Mouse (Mus musculus) embryonic facial prominence, embryonic 13.5 days (tissue): ENCODE data around the gene Shroom2. TPM values are rescaled to one million over a fixed set of nuclear protein-coding genes. Genes with fewer than 3 reads are reported as not detected.

ENCODE experiments used
- ATAC-seq: fragments of 200-750 bp; cut with Nextera tagmentation; 2 replicates; pipeline ENCODE4 v1.8.0; 2017; ENCODE audit warnings: low read depth; ENCODE audit not compliant: insufficient number of reproducible peaks, insufficient read depth, low FRiP score, low TSS enrichment
- H3K27ac ChIP-seq: fragments of 300-500 bp; sonication (generic); 2 replicates; pipeline ENCODE4 v1.5.1; 2015; ENCODE audit warnings: moderate library complexity, mild to moderate bottlenecking, inconsistent platforms
- H3K27me3 ChIP-seq: fragments of 300-500 bp; sonication (generic); 2 replicates; pipeline ENCODE4 v1.6.1; 2015; ENCODE audit warnings: mild to moderate bottlenecking, inconsistent platforms
- H3K36me3 ChIP-seq: fragments of 300-500 bp; sonication (generic); 2 replicates; pipeline ENCODE4 v1.6.1; 2015; ENCODE audit warnings: mild to moderate bottlenecking, inconsistent platforms
- H3K4me1 ChIP-seq: fragments of 300-500 bp; sonication (generic); 2 replicates; pipeline ENCODE4 v1.6.1; 2015; ENCODE audit warnings: inconsistent platforms
- H3K4me2 ChIP-seq: fragments of 300-500 bp; sonication (generic); 2 replicates; pipeline ENCODE4 v1.6.1; 2015; ENCODE audit warnings: moderate library complexity, mild to moderate bottlenecking, inconsistent platforms
- H3K4me3 ChIP-seq: fragments of 300-500 bp; sonication (generic); 2 replicates; pipeline ENCODE4 v1.5.1; 2015; ENCODE audit warnings: mild to moderate bottlenecking, inconsistent platforms
- H3K9ac ChIP-seq: fragments of 300-500 bp; sonication (generic); 2 replicates; pipeline ENCODE4 v1.6.1; 2015; ENCODE audit warnings: mild to moderate bottlenecking, inconsistent platforms
- H3K9me3 ChIP-seq: fragments of 300-500 bp; sonication (generic); 2 replicates; pipeline ENCODE4 v1.6.1; 2016; ENCODE audit warnings: inconsistent platforms
- WGBS: fragments of 180-500 bp; shearing (Covaris S2); methylation state at CpG from one replicate; pipeline ENCODE4 v1.1.7; 2015; ENCODE audit warnings: mixed read lengths; 5-methylcytosine and 5-hydroxymethylcytosine counted together
- polyA plus RNA-seq: library from polyadenylated mRNA; unstranded; fragments of >200 nt; fragmentation: Nextera tagmentation; extraction: Ambion mirVana; gene quantifications from 2 replicates; pipeline ENCODE4 v1.2.1, GENCODE M21; 2015

The Shroom2 gene
- polyA plus RNA-seq, 1 experiment from 2014 or later = 4.7 TPM

DNA sequence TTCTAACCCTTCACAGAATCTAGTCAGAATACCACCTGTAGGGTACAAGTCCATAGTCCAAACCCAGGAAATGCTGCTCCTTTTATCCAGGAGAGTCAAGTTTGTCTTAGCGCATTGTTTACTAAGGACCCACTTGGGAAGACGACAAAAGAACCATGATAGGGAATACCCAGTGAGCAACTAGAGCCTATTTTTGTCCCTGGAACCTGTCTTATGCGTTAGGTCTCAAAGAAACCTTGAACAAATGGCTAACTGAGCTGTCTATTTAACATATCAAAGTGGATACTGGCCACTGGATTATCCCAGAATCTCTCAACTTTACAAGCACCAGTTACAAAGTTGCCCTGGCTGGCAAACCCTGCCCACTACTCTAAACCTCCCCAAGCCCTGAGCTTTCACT, 67.6 kb downstream of the Shroom2 start:
- Histone ChIP-seq H3K27me3 (peaks cover 25% of the 10 kb centered on the region), H3K9me3 (no peaks in the 10 kb centered on the region), H3K4me3 (no peak overlapping the region), H3K4me2 (no peak overlapping the region), H3K36me3 (no peaks in the 10 kb centered on the region), H3K4me1 (no peaks in the 10 kb centered on the region), H3K27ac (no peak overlapping the region), H3K9ac (no peak overlapping the region)
- 73% methylated on average over 3 of the region's 3 CpGs for WGBS
- no peak for ATAC-seq

DNA sequence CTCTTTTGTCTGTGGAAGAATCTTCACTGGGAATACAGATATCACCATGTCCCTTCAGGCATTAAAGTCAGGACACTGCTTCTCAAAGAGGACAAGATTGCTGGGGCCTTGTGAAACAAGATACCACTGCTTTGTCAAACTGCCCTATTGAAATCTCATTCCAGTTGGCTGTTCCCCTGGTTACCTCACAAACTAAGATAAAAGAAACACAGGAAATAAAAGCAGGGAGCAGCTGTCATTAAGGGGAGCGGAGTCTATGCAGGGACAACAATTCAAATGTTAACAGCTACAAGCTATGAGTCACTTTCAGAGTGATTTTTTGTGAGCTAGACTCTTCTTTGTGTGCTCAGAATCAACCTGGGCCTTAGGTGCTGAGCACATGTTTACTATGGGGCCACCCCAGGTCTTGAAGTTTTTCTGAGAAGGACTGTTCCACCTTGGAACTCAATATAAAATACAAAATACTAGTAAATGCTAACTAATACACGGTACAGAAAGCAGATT, 78.4 kb downstream of the Shroom2 start:
- ATAC-seq = no peak
- H3K27ac ChIP-seq = no peak overlapping the region
- H3K9ac ChIP-seq = no peak overlapping the region
- no peak overlapping the region for H3K4me3 ChIP-seq
- peaks cover 24% of the 10 kb centered on the region for H3K27me3 ChIP-seq
- H3K4me2 ChIP-seq = no peak overlapping the region
- 57% methylated on average over 2 of the region's 2 CpGs for WGBS
- no peaks in the 10 kb centered on the region for H3K36me3 ChIP-seq
- H3K4me1 ChIP-seq = no peaks in the 10 kb centered on the region
- no peaks in the 10 kb centered on the region for H3K9me3 ChIP-seq

DNA sequence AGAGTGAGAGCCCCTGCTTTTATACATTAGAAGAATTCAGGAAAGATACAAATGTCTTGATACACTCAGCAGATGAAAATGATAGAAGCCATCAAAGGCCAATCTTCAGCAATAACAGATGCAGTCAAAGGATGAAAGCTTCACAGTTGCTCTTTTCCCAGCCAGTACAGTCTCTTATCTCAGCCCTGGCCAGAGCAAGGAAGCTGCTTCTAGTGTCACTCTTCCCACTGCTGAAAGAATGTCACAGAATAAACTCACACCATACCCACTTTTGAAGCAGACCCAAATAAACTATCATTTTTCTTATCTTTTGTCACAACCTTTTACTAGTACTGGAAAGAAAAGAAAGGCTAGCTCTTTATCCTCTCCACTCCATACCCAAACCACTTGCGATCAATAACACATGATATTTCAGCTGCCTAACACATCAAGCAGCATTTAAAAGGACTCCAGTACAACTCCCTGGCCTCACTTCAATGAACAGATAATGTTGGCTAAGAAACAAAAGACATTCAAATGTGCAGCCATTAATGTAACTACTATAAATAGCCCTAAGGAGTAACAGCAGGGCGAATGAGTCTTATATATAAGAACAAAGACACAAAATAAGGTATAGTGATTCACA, 90.0 kb downstream of the Shroom2 start:
- Histone ChIP-seq H3K36me3 (no peaks in the 10 kb centered on the region), H3K9me3 (no peaks in the 10 kb centered on the region), H3K4me3 (no peak overlapping the region), H3K4me2 (no peak overlapping the region), H3K27me3 (peaks cover 35% of the 10 kb centered on the region; the same call in 1 of the 2 replicates), H3K9ac (no peak overlapping the region), H3K27ac (no peak overlapping the region), H3K4me1 (no peaks in the 10 kb centered on the region)
- 71% methylated on average over 2 of the region's 2 CpGs for WGBS
- no peak for ATAC-seq

DNA sequence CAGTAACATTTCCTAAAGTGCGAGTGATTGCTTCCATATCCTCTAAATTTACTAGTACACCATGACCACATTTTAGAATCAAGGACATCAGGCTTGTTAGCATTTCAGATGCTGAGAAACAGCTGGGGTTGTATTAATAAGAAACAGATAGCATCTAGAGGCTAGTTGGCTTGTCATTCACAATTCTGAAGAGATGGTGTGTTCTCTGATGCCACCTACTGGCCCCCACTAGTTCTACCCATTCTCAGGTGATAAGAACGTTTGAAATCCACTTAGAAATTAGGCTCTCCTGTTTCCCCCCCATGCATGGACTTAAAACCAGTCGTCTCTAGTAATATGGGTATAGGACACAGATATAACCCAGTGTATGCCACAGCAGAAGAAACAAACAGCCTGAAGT, 92.9 kb downstream of the Shroom2 start:
- Histone ChIP-seq H3K4me2 (no peak overlapping the region), H3K27ac (no peak overlapping the region), H3K4me1 (no peaks in the 10 kb centered on the region), H3K27me3 (peaks cover 46% of the 10 kb centered on the region), H3K9me3 (no peaks in the 10 kb centered on the region), H3K36me3 (no peaks in the 10 kb centered on the region), H3K9ac (no peak overlapping the region), H3K4me3 (no peak overlapping the region)
- no peak for ATAC-seq
- WGBS = 21% methylated on average over 3 of the region's 3 CpGs

DNA sequence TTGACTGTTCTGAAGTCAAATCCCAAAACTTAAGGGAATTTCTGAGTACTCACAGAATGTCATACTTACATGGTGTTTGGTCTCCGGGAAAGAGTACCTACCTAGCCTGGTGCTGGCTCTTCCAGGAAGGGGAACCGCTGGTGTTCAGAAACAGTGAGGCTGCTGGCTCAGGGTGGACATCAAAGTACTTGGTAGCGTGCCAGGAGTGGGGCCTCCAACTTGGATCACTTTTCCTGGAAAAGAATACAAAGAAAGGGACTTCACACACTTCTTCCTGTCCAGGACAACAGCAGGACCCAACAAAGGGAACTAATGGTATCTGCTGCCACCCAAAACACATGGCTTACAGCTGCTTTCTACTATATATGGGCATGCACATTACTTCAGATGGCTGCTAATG, 95.8 kb downstream of the Shroom2 start:
- Histone ChIP-seq H3K27ac (no peak overlapping the region), H3K4me3 (no peak overlapping the region), H3K9me3 (no peaks in the 10 kb centered on the region), H3K36me3 (no peaks in the 10 kb centered on the region), H3K27me3 (peaks cover 43% of the 10 kb centered on the region), H3K9ac (no peak overlapping the region), H3K4me2 (no peak overlapping the region), H3K4me1 (no peaks in the 10 kb centered on the region)
- 77% methylated on average over 3 of the region's 3 CpGs for WGBS
- ATAC-seq = no peak

DNA sequence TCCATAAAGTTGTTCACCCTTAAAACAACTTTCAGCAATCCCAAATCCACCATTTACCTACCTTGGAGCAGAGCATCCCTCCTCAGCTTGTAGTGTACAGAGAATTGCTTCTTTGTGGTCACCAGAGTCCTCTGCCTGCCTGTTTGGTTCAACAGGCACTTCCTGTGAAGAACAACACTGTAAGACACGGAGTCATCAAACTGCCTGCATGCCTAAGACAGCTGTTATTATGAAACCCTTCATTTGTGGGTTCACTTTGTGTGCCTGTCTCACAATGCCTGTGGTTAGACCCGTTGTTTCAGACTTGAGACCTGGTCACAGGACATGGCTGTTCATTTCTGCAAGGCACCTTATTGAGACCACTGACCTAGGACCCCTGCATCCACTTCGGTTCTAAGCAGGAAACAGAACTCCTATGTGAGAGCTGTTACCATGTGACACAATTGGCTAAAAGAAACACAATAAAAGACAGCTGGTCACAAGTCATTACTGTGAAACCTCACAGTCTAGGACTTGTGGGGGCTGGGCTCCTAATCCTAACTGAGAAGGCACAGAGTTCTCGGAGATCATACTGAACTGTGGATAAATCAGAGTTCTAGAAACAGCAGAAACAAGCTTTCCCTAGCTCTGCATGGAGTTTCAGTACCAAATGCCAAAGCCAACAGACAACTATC, 111.8 kb downstream of the Shroom2 start:
- Histone ChIP-seq H3K4me2 (no peak overlapping the region), H3K4me1 (0 out of 2 replicates have a peak, but pooled peaks cover 6% of the 10 kb centered on the region), H3K4me3 (no peak overlapping the region), H3K36me3 (no peaks in the 10 kb centered on the region), H3K9me3 (no peaks in the 10 kb centered on the region), H3K27me3 (peaks cover 67% of the 10 kb centered on the region), H3K9ac (no peak overlapping the region), H3K27ac (no peak overlapping the region)
- no peak for ATAC-seq
- WGBS = 41% methylated on average over 4 of the region's 4 CpGs

DNA sequence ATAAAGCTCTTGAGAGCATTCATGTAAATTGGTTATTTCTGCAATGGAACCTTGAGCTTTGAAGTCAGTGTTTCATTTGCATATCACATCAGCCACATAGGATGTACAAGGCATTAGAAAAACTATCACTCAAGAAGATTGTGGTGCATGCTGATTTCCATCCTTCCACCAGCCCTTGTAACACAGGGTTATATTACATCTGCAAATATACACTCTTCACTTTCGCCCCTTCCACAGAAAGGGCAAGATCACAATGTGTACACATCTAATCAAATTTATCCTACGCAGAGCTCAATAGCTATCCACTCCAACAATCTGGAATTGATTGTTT, 112.7 kb downstream of the Shroom2 start:
- Histone ChIP-seq H3K9ac (no peak overlapping the region), H3K27ac (no peak overlapping the region), H3K27me3 (peaks cover 64% of the 10 kb centered on the region), H3K9me3 (no peaks in the 10 kb centered on the region), H3K4me2 (no peak overlapping the region), H3K4me3 (no peak overlapping the region), H3K36me3 (no peaks in the 10 kb centered on the region), H3K4me1 (0 out of 2 replicates have a peak, but pooled peaks cover 6% of the 10 kb centered on the region)
- WGBS = 52% methylated on average over 2 of the region's 2 CpGs
- ATAC-seq = no peak

DNA sequence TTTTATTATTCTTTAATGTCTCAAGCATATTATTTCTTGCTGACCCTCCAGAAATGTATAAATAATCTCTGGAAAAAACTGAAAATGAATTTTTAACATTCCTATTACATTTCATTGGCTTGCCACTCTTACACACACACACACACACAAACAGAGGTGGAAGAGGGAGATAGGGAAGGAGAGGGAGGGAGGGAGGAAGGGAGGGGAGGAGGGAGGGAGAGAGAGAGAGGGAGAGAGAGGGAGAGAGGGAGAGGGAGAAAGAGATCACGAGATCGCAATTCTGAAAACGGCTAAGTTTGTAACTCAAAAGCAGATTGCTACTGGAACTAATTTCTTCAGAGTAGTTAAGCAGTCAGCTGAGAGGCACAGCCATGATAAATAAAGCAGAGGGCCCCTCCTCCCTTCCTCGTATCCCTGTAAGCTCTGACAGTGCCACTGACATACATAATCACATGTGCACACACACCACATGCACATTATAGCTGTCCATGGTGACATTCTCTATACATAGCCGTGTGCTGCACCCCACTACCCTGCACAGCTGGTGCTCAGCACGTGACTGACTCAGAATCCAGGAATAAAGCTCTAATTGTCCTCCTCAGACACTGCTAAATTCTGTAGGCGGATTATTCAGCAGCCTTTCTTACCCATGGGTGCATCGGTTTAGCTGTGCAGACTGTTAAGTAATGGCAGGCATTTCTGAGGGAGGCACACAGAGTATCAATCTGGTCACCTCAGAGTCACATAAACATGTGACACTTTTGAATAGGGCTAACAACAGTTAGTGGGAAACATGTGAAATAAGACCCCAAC, 113.3 kb downstream of the Shroom2 start:
- no peak for ATAC-seq
- H3K4me1 ChIP-seq = 0 out of 2 replicates have a peak, but pooled peaks cover 6% of the 10 kb centered on the region
- H3K27me3 ChIP-seq = peaks cover 60% of the 10 kb centered on the region
- H3K36me3 ChIP-seq = no peaks in the 10 kb centered on the region
- no peak overlapping the region for H3K4me3 ChIP-seq
- no peak overlapping the region for H3K9ac ChIP-seq
- no peak overlapping the region for H3K4me2 ChIP-seq
- no peak overlapping the region for H3K27ac ChIP-seq
- WGBS = 42% methylated on average over 8 of the region's 8 CpGs
- no peaks in the 10 kb centered on the region for H3K9me3 ChIP-seq

DNA sequence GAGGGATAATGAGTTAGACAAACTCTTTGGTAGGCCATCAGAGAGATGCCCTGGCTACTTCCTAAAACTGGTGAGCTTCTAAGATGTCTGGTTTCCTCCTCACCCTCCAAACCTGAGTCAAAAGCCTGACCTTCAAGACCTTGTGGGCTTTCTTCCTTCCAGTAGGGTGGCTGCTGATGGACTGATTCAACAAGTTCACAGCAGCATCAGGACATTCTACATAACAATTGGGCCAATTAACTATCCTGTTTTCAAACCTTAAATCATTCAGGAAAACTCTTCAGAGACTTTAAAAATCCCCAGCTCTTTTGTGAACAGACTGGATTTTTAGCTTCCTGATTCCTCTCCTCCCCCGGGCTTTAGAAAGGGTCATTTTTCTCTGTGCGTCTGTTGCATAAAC, 116.6 kb downstream of the Shroom2 start:
- Histone ChIP-seq H3K4me2 (no peak overlapping the region), H3K27ac (no peak overlapping the region), H3K9ac (no peak overlapping the region), H3K36me3 (no peaks in the 10 kb centered on the region), H3K27me3 (peaks cover 46% of the 10 kb centered on the region), H3K4me3 (no peak overlapping the region), H3K9me3 (no peaks in the 10 kb centered on the region), H3K4me1 (0 out of 2 replicates have a peak, but pooled peaks cover 6% of the 10 kb centered on the region)
- 84% methylated on average over 2 of the region's 2 CpGs for WGBS
- no peak for ATAC-seq

DNA sequence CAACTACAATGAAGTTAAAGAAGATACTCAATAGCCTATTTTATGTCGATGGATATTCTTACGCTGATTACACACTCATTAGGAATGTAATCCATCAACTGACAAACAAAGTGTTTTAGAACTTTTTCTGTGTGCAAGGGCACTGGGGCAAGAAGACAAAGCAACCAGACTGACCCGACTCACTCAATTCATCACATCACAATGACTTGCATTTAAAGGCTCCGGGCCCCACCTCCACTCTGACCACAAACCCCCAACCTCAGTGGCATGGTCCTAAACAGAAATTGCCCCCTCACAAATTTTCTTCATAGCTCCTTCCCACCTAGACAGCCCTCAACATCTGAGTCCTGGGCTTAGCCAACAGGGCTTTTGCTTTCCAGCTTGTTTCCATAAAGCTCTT, 124.4 kb downstream of the Shroom2 start:
- peaks cover 7% of the 10 kb centered on the region; the same call in 1 of the 2 replicates for H3K4me1 ChIP-seq
- no peak overlapping the region for H3K27ac ChIP-seq
- H3K4me3 ChIP-seq = no peak overlapping the region
- H3K4me2 ChIP-seq = no peak overlapping the region
- 47% methylated on average over 4 of the region's 4 CpGs for WGBS
- no peak overlapping the region for H3K9ac ChIP-seq
- no peak for ATAC-seq
- no peaks in the 10 kb centered on the region for H3K9me3 ChIP-seq
- peaks cover 17% of the 10 kb centered on the region for H3K27me3 ChIP-seq
- H3K36me3 ChIP-seq = no peaks in the 10 kb centered on the region

DNA sequence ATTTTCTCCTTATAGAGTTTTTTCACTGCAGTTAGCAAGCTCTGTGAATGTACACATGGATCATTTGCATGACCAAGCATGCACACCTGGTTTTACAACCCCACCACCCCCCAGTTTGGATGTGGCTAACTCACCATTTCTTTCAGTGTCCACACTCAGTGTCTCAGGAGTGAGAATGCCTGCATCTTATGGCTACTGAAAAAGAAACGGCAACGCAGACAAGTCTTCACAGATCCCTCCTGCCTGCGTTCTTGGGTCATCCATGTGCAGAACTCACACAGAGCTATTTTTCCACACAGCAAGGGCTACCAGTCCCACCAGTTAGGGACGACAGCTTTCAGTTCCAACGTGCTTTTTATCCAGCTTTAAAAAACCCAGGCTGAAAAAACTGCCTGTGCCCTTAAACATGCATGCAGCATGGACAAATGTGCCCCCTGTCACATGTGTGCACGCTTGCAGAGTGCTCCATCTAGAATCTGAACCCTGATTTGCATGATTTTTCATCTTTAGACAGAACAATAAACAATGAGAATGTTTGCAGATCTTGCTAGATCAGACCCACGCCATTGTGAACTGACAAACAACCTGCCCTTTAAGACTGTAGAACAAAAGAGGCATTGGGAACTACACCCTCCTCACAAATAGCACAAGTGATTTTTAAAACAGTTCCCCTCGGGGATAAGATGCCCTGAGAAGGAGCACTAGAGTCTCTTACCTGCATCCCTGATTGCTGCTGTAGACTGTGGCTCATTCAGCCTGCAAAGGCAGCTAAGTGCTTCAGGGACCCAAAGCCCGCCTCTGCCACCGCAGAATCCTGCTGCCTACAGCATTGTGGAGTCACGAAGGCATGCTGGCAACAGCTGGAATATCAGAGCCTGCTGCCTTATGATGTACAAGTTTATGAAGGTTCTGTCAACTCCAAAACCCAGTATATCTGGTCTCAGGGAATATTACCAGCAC, 125.3 kb downstream of the Shroom2 start:
- ATAC-seq = no peak
- H3K4me2 ChIP-seq = 0 out of 2 replicates have a peak overlapping the region, but pooled peaks have one; percentile 7
- WGBS = 42% methylated on average over 11 of the region's 11 CpGs
- peaks cover 13% of the 10 kb centered on the region for H3K27me3 ChIP-seq
- H3K9ac ChIP-seq = no peak overlapping the region
- H3K36me3 ChIP-seq = no peaks in the 10 kb centered on the region
- H3K9me3 ChIP-seq = no peaks in the 10 kb centered on the region
- H3K27ac ChIP-seq = no peak overlapping the region
- peaks cover 7% of the 10 kb centered on the region; the same call in 1 of the 2 replicates for H3K4me1 ChIP-seq
- no peak overlapping the region for H3K4me3 ChIP-seq
